Mouse (Mus musculus): ENCODE measurements around the gene Gm10277.

DNA sequence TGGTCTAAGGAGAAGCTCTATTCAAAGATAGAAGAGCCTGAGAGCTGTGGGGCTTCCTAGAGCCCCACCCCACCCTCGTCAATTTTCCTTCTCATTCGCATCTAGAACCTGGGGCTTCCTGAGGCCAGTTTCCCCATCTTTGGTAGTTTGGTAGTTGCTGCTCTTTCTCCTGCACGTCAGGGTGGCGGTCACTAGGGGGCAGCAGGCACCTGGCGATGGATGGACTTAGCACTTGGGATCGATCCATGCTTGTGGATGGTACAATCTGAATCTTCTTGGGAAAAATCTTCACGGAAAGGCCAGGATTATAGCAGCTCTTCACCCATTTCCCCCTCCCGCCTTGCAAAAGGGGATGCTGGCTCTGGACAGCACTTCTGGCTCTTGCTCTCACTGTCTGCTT lies 34.1 kb upstream of the Gm10277 start:
- peak; percentile 84 for TF ChIP-seq CTCF (conservative IDR thresholded peaks at IDR 0.05; ENCODE audit: low read length)
- TF ChIP-seq POU5F1 (IDR thresholded peaks at IDR 0.05; ENCODE audit: borderline replicate concordance, low read length): no peak
- TF ChIP-seq NANOG (IDR thresholded peaks at IDR 0.05; ENCODE audit: borderline replicate concordance, low read length): no peak
